ENCODE assay signal across 7 mouse cellular contexts in the genomic region with DNA sequence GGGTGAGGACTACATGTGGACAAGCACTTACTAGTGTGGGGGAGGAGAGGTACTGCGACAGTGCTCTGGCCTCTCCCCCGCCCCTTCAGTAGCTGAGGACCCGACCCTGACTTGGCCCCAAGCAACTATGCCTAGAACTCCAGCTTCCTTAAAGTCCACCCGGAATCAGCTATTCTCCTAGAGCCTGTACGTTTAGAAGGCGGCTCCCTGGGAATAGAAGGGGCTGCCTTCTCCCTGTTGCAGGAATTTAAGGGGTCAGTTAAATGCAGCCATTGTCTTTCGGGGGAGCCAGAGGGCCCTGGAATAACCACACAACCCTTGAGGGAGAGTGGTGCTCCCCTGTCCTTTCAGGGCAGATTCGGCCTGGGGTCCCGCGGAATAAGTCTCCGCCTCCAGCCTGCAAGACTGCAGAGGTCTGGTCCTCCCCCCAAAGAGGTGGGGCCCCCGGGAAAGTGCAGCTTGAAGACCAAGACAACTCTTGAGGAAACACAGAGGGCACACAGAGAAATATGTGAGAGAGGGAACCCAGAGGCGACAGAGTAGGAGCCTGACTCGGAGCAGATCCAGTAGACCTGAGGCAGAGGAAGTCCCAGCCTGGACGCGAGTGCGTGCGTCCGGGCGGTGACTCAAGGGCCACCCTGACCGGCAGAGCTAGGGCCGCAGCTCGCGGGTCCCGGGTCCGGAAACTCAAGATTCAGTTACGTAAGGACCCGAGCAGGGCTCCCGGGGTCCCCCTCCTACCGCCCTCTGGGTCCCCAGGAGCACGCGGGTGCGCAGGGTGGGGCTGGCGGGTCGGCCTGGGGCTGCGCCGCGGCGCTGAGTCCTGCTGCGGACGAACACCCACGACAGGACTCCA. TPM values are rescaled to one million over a fixed set of nuclear protein-coding genes. Genes with fewer than 3 reads are reported as not detected.
DNase-seq lines count a peak whose midpoint lies in the region; ATAC-seq and TF ChIP-seq lines count a peak whose summit lies in the region.

Gene Gm10300 (plus strand): TSS at position 621 of the 856 bp plus-strand sequence.

- H3K9me3 ChIP-seq in ES-E14 (ENCODE audit: control insufficient read depth, insufficient read depth, low read depth, low read length), result no peaks in the 10 kb centered on the region
- H3K9me3 ChIP-seq in forebrain, embryonic 15.5 days, result no peaks in the 10 kb centered on the region
- no peaks in the 10 kb centered on the region for H3K9me3 ChIP-seq in limb, embryonic 11.5 days (ENCODE audit: control insufficient read depth, low read length)
- H3K9me3 ChIP-seq in midbrain, embryonic 10.5 days (replicated peaks), result no peaks in the 10 kb centered on the region
- H3K9me3 ChIP-seq in stomach, embryonic 15.5 days, result no peaks in the 10 kb centered on the region

- ATAC-seq in forebrain, embryonic 15.5 days (replicated peaks), result peak; percentile 33
- ATAC-seq in limb, embryonic 11.5 days (ENCODE audit: insufficient number of reproducible peaks, low FRiP score, low TSS enrichment, low read depth), result 0 out of 2 replicates have a peak, but pooled peaks have one; percentile 14
- ATAC-seq in stomach, embryonic 15.5 days (ENCODE audit: insufficient read depth, low FRiP score, low read depth), result no peak; the same call in 1 of the 2 replicates

- no peak for DNase-seq in ES-E14 (ENCODE audit: low read depth, low spot score)
- peak; percentile 47 for DNase-seq in heart, postnatal 4 days
- peak; percentile 66 for DNase-seq in limb, embryonic 11.5 days (ENCODE audit: low spot score)
- peak; percentile 63 for DNase-seq in midbrain, embryonic 10.5 days (ENCODE audit: low spot score)

- peaks cover 2% of the 10 kb centered on the region; the same call in 1 of the 2 replicates for H3K36me3 ChIP-seq in ES-E14 (ENCODE audit: control insufficient read depth, insufficient read depth, low read length, poor library complexity, severe bottlenecking)
- no peaks in the 10 kb centered on the region for H3K36me3 ChIP-seq in forebrain, embryonic 15.5 days
- H3K36me3 ChIP-seq in limb, embryonic 11.5 days (ENCODE audit: control insufficient read depth, insufficient read depth, low read length), result no peaks in the 10 kb centered on the region
- no peaks in the 10 kb centered on the region for H3K36me3 ChIP-seq in midbrain, embryonic 10.5 days
- H3K36me3 ChIP-seq in stomach, embryonic 15.5 days, result no peaks in the 10 kb centered on the region

- H3K4me2 ChIP-seq in forebrain, embryonic 15.5 days (replicated peaks), result peak within 1 kb of the TSS; percentile 99
- H3K4me2 ChIP-seq in limb, embryonic 11.5 days (ENCODE audit: low read depth, severe bottlenecking), result peak within 1 kb of the TSS; percentile 88
- H3K4me2 ChIP-seq in stomach, embryonic 15.5 days, result peak within 1 kb of the TSS; percentile 93

- peak within 1 kb of the TSS; percentile 85 to 98 for H3K4me3 ChIP-seq in ES-E14 (ENCODE audit: insufficient read depth in 1 of 2, low read depth in 1 of 2, low read length in 2 of 2, poor library complexity in 1 of 2, severe bottlenecking in 1 of 2)
- peak within 1 kb of the TSS; percentile 69 for H3K4me3 ChIP-seq in bone marrow, adult 2 months (replicated peaks; ENCODE audit: control insufficient read depth, low read depth, low read length)
- peak within 1 kb of the TSS; percentile 56 for H3K4me3 ChIP-seq in forebrain, embryonic 15.5 days
- H3K4me3 ChIP-seq in limb, embryonic 11.5 days (ENCODE audit: low read depth, low read length), result peak within 1 kb of the TSS; percentile 66
- peak within 1 kb of the TSS; percentile 71 for H3K4me3 ChIP-seq in midbrain, embryonic 10.5 days
- peak within 1 kb of the TSS; percentile 61 for H3K4me3 ChIP-seq in stomach, embryonic 15.5 days (replicated peaks)

- in situ Hi-C loops in ES-E14 (cut with MboI; ENCODE audit: low sequenced_read_pairs in 2 of 2, unreplicated experiment in 2 of 2), result no loop called here

- peaks cover 56% of the 10 kb centered on the region for H3K27me3 ChIP-seq in forebrain, embryonic 15.5 days
- H3K27me3 ChIP-seq in limb, embryonic 11.5 days (ENCODE audit: control insufficient read depth, insufficient read depth, low read length), result no peaks in the 10 kb centered on the region
- H3K27me3 ChIP-seq in midbrain, embryonic 10.5 days (ENCODE audit: low read depth, poor library complexity, severe bottlenecking), result peaks cover 81% of the 10 kb centered on the region
- no peaks in the 10 kb centered on the region for H3K27me3 ChIP-seq in stomach, embryonic 15.5 days (replicated peaks)

- H3K27ac ChIP-seq in ES-E14 (ENCODE audit: insufficient read depth, low read depth, low read length, poor library complexity, severe bottlenecking), result no peak within 1 kb of the TSS
- H3K27ac ChIP-seq in bone marrow, adult 2 months (ENCODE audit: control insufficient read depth, insufficient read depth, low read depth, low read length, poor library complexity), result peak within 1 kb of the TSS; percentile 93
- no peak within 1 kb of the TSS for H3K27ac ChIP-seq in forebrain, embryonic 15.5 days (replicated peaks)
- H3K27ac ChIP-seq in limb, embryonic 11.5 days (replicated peaks; ENCODE audit: low read depth, low read length), result no peak within 1 kb of the TSS
- peak within 1 kb of the TSS; percentile 83 for H3K27ac ChIP-seq in midbrain, embryonic 10.5 days (replicated peaks)
- H3K27ac ChIP-seq in stomach, embryonic 15.5 days, result peak within 1 kb of the TSS; percentile 79

- peak within 1 kb of the TSS; percentile 74 for H3K9ac ChIP-seq in ES-E14 (ENCODE audit: insufficient read depth, low read depth, low read length, poor library complexity, severe bottlenecking)
- peak within 1 kb of the TSS; percentile 43 for H3K9ac ChIP-seq in forebrain, embryonic 15.5 days (replicated peaks)
- H3K9ac ChIP-seq in limb, embryonic 11.5 days (ENCODE audit: low read length), result peak within 1 kb of the TSS; percentile 49
- peak within 1 kb of the TSS; percentile 55 for H3K9ac ChIP-seq in stomach, embryonic 15.5 days

- peaks cover 5 to 8% of the 10 kb centered on the region in 2 experiments; a peak in 2 of 4 replicates for H3K4me1 ChIP-seq in ES-E14 (ENCODE audit: control insufficient read depth in 2 of 2, insufficient read depth in 2 of 2, low read length in 2 of 2, poor library complexity in 1 of 2)
- H3K4me1 ChIP-seq in bone marrow, adult 2 months (ENCODE audit: control insufficient read depth, insufficient read depth, low read length), result peaks cover 3% of the 10 kb centered on the region; the same call in 1 of the 2 replicates
- H3K4me1 ChIP-seq in forebrain, embryonic 15.5 days, result peaks cover 24% of the 10 kb centered on the region
- peaks cover 4% of the 10 kb centered on the region; the same call in 1 of the 2 replicates for H3K4me1 ChIP-seq in limb, embryonic 11.5 days (ENCODE audit: control insufficient read depth, insufficient read depth, low read length)
- H3K4me1 ChIP-seq in midbrain, embryonic 10.5 days, result peaks cover 64% of the 10 kb centered on the region
- 0 out of 2 replicates have a peak, but pooled peaks cover 12% of the 10 kb centered on the region for H3K4me1 ChIP-seq in stomach, embryonic 15.5 days

- TF ChIP-seq POLR2A in bone marrow, adult 2 months (IDR thresholded peaks at IDR 0.05; ENCODE audit: borderline replicate concordance, control insufficient read depth, low read depth, low read length), result 0 out of 2 replicates have a peak, but pooled peaks have one; percentile 25

- no peak for TF ChIP-seq CTCF in bone marrow, adult 2 months (IDR thresholded peaks at IDR 0.05; ENCODE audit: control insufficient read depth, insufficient read depth, low read length)

- WGBS in bone marrow, adult 2 months, result under 1% methylated on average over 42 of the region's 42 CpGs
- WGBS in forebrain, embryonic 15.5 days, result under 1% methylated on average over 42 of the region's 42 CpGs
- under 1% methylated on average over 42 of the region's 42 CpGs for WGBS in limb, embryonic 11.5 days
- under 1% methylated on average over 42 of the region's 42 CpGs for WGBS in midbrain, embryonic 10.5 days
- WGBS in stomach, embryonic 15.5 days, result under 1% methylated on average over 41 of the region's 42 CpGs

TF ChIP-seq in ES-E14, 5 proteins besides CTCF, POLR2A, EP300 and RAD21:
- no peak for TF ChIP-seq HCFC1 (IDR thresholded peaks at IDR 0.05; ENCODE audit: borderline replicate concordance, insufficient read depth, low read length)
- TF ChIP-seq MAFK (IDR thresholded peaks at IDR 0.05; ENCODE audit: insufficient read depth, low read depth, low read length), result no peak
- TF ChIP-seq ZC3H11A (IDR thresholded peaks at IDR 0.05; ENCODE audit: borderline replicate concordance, low read depth, low read length), result no peak
- TF ChIP-seq ZNF384 (IDR thresholded peaks at IDR 0.05; ENCODE audit: low read depth, low read length), result no peak
- no peak for TF ChIP-seq CHD2 (IDR thresholded peaks at IDR 0.05; ENCODE audit: low read depth, low read length)

RNA-seq across cellular contexts. Expression of gene Gm10300, which starts in this region (rescaled TPM):
- 0.11 TPM in 1 of 2 replicates, not detected in the other for total RNA-seq in ES-E14 (2012; rRNA removed)
- polyA plus RNA-seq in bone marrow, adult 2 months (2011; ENCODE audit: insufficient read depth, insufficient read length, low replicate concordance, missing spikeins), result 0.65 and 0.70 TPM in 2 replicates
- 0.08 TPM in 1 of 2 replicates, not detected in the other for polyA plus RNA-seq in forebrain, embryonic 15.5 days (2015; fragmentation: Nextera tagmentation; extraction: Ambion mirVana)
- under 1 TPM; 0.11 to 0.12 TPM for total RNA-seq in heart, postnatal 4 days (2021)
- polyA plus RNA-seq in limb, embryonic 11.5 days (2014; fragmentation: Nextera tagmentation; extraction: Ambion mirVana), result not detected in 2 replicates
- not detected in 2 replicates for polyA plus RNA-seq in midbrain, embryonic 10.5 days (2016; fragmentation: Nextera tagmentation; extraction: Ambion mirVana)
- 0.13 TPM in 1 of 2 replicates, not detected in the other for polyA plus RNA-seq in stomach, embryonic 15.5 days (2015; fragmentation: Nextera tagmentation; extraction: Ambion mirVana)

Comparison
In these comparisons a context has a peak if more than half of its experiments do, and no peak if none do; other contexts are left out.
1. Peak in ATAC-seq, H3K4me3 ChIP-seq, H3K9ac ChIP-seq and H3K4me2 ChIP-seq in forebrain, embryonic 15.5 days; RNA of the gene not detected or under 1 TPM.
2. Peak in DNase-seq in heart, postnatal 4 days; RNA of the gene not detected or under 1 TPM.
3. Peak in DNase-seq, ATAC-seq, H3K4me3 ChIP-seq, H3K9ac ChIP-seq and H3K4me2 ChIP-seq in limb, embryonic 11.5 days; RNA of the gene not detected or under 1 TPM.
4. Peak in DNase-seq, H3K4me3 ChIP-seq and H3K27ac ChIP-seq in midbrain, embryonic 10.5 days; RNA of the gene not detected or under 1 TPM.
5. H3K27ac ChIP-seq: peak in bone marrow, adult 2 months (single experiment) and stomach, embryonic 15.5 days (single experiment); none in ES-E14 (single experiment), forebrain, embryonic 15.5 days (single experiment) and limb, embryonic 11.5 days (single experiment).
6. Peak in every context shown above with its lines, with median percentiles within 50 percentile points of each other: H3K4me3 ChIP-seq, H3K9ac ChIP-seq and H3K4me2 ChIP-seq.